8 mouse cellular contexts compared by ENCODE assay signal in genomic region chr9:107578587-107578986, GRCm38 (mm10). TPM values are rescaled to one million over a fixed set of nuclear protein-coding genes. Genes with fewer than 3 reads are reported as not detected.
DNase-seq lines count a peak whose midpoint lies in the region; ATAC-seq and TF ChIP-seq lines count a peak whose summit lies in the region.

Gene Naa80, plus strand, starts transcription at chr9:107578887.

- H3K79me2 ChIP-seq in myocyte (ENCODE audit: control insufficient read depth, insufficient read depth) = peaks cover 5% of the 10 kb centered on the region

- no peak within 1 kb of the TSS for H3ac ChIP-seq in myocyte (ENCODE audit: control insufficient read depth, insufficient read length)

- no peaks in the 10 kb centered on the region for H3K9me3 ChIP-seq in intestine, embryonic 16.5 days (ENCODE audit: control insufficient read depth, low read length)

- H3K27me3 ChIP-seq in intestine, embryonic 16.5 days (replicated peaks; ENCODE audit: control insufficient read depth, insufficient read depth, low read length) = no peaks in the 10 kb centered on the region
- H3K27me3 ChIP-seq in myocyte (ENCODE audit: control insufficient read depth, insufficient read depth, insufficient read length) = no peaks in the 10 kb centered on the region

- 78% methylated on average over 3 of the region's 3 CpGs for WGBS in bone marrow, adult 2 months
- WGBS in intestine, embryonic 16.5 days = 73% methylated on average over 3 of the region's 3 CpGs

- no peak for DNase-seq in left cerebral cortex, adult 8-10 months (ENCODE audit: low spot score in 2 of 2)
- DNase-seq in left cerebral cortex, adult 9 months (ENCODE audit: low spot score in 2 of 2) = no peak
- no peak for DNase-seq in gastrocnemius, postnatal 25 days
- DNase-seq in frontal cortex, postnatal 25 days (ENCODE audit: low spot score in 2 of 2) = no peak
- no peak for DNase-seq in lung, postnatal 25 days (ENCODE audit: low spot score)

- no peaks in the 10 kb centered on the region; the same call in 1 of the 2 replicates for H3K36me3 ChIP-seq in intestine, embryonic 16.5 days (ENCODE audit: control insufficient read depth, insufficient read depth, low read length)
- no peaks in the 10 kb centered on the region for H3K36me3 ChIP-seq in myocyte (ENCODE audit: control insufficient read depth, insufficient read depth)

- H3K4me2 ChIP-seq in intestine, embryonic 16.5 days (ENCODE audit: low read depth, low read length) = no peak within 1 kb of the TSS
- peak within 1 kb of the TSS; percentile 90 for H3K4me2 ChIP-seq in myocyte (ENCODE audit: low read depth)

- no peak for TF ChIP-seq POLR2A in bone marrow, adult 2 months (IDR thresholded peaks at IDR 0.05; ENCODE audit: borderline replicate concordance, control insufficient read depth, low read depth, low read length)
- TF ChIP-seq POLR2A in myocyte (IDR thresholded peaks at IDR 0.05; ENCODE audit: insufficient read length, low read depth) = no peak

- no peak within 1 kb of the TSS for H3K27ac ChIP-seq in bone marrow, adult 2 months (ENCODE audit: control insufficient read depth, insufficient read depth, low read depth, low read length, poor library complexity)
- H3K27ac ChIP-seq in intestine, embryonic 16.5 days (ENCODE audit: low read length) = peak within 1 kb of the TSS; percentile 42; the same call in 1 of the 2 replicates

- no peaks in the 10 kb centered on the region; the same call in 1 of the 2 replicates for H3K4me1 ChIP-seq in bone marrow, adult 2 months (ENCODE audit: control insufficient read depth, insufficient read depth, low read length)
- peaks cover 34% of the 10 kb centered on the region for H3K4me1 ChIP-seq in intestine, embryonic 16.5 days (ENCODE audit: control insufficient read depth, insufficient read depth, low read length)

- no peak for TF ChIP-seq CTCF in bone marrow, adult 2 months (IDR thresholded peaks at IDR 0.05; ENCODE audit: control insufficient read depth, insufficient read depth, low read length)

- no peak within 1 kb of the TSS for H3K4me3 ChIP-seq in bone marrow, adult 2 months (replicated peaks; ENCODE audit: control insufficient read depth, low read depth, low read length)
- no peak within 1 kb of the TSS for H3K4me3 ChIP-seq in intestine, embryonic 16.5 days (ENCODE audit: low read length)
- no peak within 1 kb of the TSS for H3K4me3 ChIP-seq in myocyte

- ATAC-seq in intestine, embryonic 16.5 days = no peak

- no peak within 1 kb of the TSS for H3K9ac ChIP-seq in intestine, embryonic 16.5 days (ENCODE audit: low read depth, low read length)

TF ChIP-seq in myocyte, 11 proteins besides CTCF, POLR2A, EP300 and RAD21:
- TF ChIP-seq USF1 (IDR thresholded peaks at IDR 0.05; ENCODE audit: low read depth) = no peak
- no peak for TF ChIP-seq CEBPB (IDR thresholded peaks at IDR 0.05; ENCODE audit: insufficient read depth, poor library complexity, severe bottlenecking)
- no peak for TF ChIP-seq POLR2AphosphoS2 (IDR thresholded peaks at IDR 0.05; ENCODE audit: insufficient read length, low read depth)
- no peak for TF ChIP-seq MYOD1 (IDR thresholded peaks at IDR 0.05; ENCODE audit: control insufficient read depth in 1 of 3, insufficient read length in 2 of 3, low read depth in 2 of 3)
- no peak for TF ChIP-seq MAX (IDR thresholded peaks at IDR 0.05; ENCODE audit: low read depth)
- no peak for TF ChIP-seq SRF (IDR thresholded peaks at IDR 0.05; ENCODE audit: control insufficient read depth, insufficient read length, low read depth)
- no peak for TF ChIP-seq MYOG (IDR thresholded peaks at IDR 0.05; ENCODE audit: control insufficient read depth in 1 of 3, insufficient read depth in 1 of 3, insufficient read length in 2 of 3, low read depth in 2 of 3)

RNA-seq across cellular contexts. Expression of gene Naa80, which starts in this region (rescaled TPM):
- 10 to 100 TPM in 3 of 4 experiments, 1 to 10 TPM in 1; 9.1 to 17.4 (median 13.3) TPM for total RNA-seq in left cerebral cortex, adult 8-10 months (2022)
- 14.9 and 34.9 TPM in 2 replicates for polyA plus RNA-seq in bone marrow, adult 2 months (2011; ENCODE audit: insufficient read depth, insufficient read length, low replicate concordance, missing spikeins)
- total RNA-seq in gastrocnemius, postnatal 25 days (2021) = 10 to 100 TPM; 10.4 to 13.4 TPM
- 19.2 and 20.2 TPM in 2 replicates for polyA plus RNA-seq in intestine, embryonic 16.5 days (2015; fragmentation: Nextera tagmentation; extraction: Ambion mirVana)
- 13.8 TPM for polyA plus RNA-seq in myocyte (2012; fragmentation: generic; extraction: Trizol)
